Mouse (Mus musculus): ENCODE data around the gene Ankrd34b. TPM values are rescaled to one million over a fixed set of nuclear protein-coding genes. Genes with fewer than 3 reads are reported as not detected.

The Ankrd34b gene
- polyA plus RNA-seq, 1 experiment from 2014 or later: 3.5 TPM

DNA sequence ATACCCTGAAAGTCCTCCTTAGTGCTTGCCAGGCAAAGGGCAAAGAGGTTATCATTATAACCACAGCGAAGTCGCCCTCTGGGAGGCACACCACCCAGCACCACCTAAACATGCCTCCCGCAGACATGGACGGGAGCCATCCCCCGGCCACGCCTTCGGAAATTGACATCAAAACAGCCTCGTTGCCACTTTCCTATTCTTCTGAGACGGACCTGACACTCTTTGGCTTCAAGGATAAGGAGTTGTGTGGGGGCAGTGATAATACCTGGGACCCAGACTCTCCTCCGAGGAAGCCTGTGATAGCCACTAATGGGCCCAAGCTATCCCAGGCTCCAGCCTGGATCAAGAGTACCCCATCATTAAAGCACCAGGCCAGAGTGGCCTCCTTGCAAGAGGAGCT is 13.0 kb downstream of the Ankrd34b start:
- 90% methylated on average over 10 of the region's 10 CpGs for whole genome bisulfite sequencing
- no peaks in the 10 kb centered on the region for H3K4me1 ChIP-seq (replicated peaks)
- H3K27me3 ChIP-seq: no peaks in the 10 kb centered on the region
- H3K27ac ChIP-seq (replicated peaks): no peak overlapping the region
- no peak overlapping the region for H3K4me3 ChIP-seq
- no peak overlapping the region for H3K9ac ChIP-seq
- H3K4me2 ChIP-seq: no peak overlapping the region
- ATAC-seq (ENCODE audit: low FRiP score, low read depth): no peak
- H3K9me3 ChIP-seq: no peaks in the 10 kb centered on the region
- H3K36me3 ChIP-seq: peaks cover 15% of the 10 kb centered on the region

GRCm38 (mm10) chr13:92440286-92440685 is 14.6 kb downstream of the Ankrd34b start:
- H3K4me2 ChIP-seq: no peak overlapping the region
- no peak overlapping the region for H3K4me3 ChIP-seq
- peaks cover 15% of the 10 kb centered on the region for H3K36me3 ChIP-seq
- whole genome bisulfite sequencing: 71% methylated on average over 13 of the region's 13 CpGs
- no peaks in the 10 kb centered on the region for H3K4me1 ChIP-seq (replicated peaks)
- H3K9me3 ChIP-seq: no peaks in the 10 kb centered on the region
- no peaks in the 10 kb centered on the region for H3K27me3 ChIP-seq
- no peak; the same call in 1 of the 2 replicates for ATAC-seq (ENCODE audit: low FRiP score, low read depth)
- no peak overlapping the region for H3K9ac ChIP-seq
- no peak overlapping the region for H3K27ac ChIP-seq (replicated peaks)

GRCm38 (mm10) chr13:92446872-92447271 is 21.2 kb downstream of the Ankrd34b start:
- H3K4me2 ChIP-seq: no peak overlapping the region
- H3K4me3 ChIP-seq: no peak overlapping the region
- H3K9me3 ChIP-seq: no peaks in the 10 kb centered on the region
- no peak overlapping the region for H3K9ac ChIP-seq
- no peaks in the 10 kb centered on the region for H3K27me3 ChIP-seq
- H3K27ac ChIP-seq (replicated peaks): no peak overlapping the region
- 94% methylated on average over 7 of the region's 7 CpGs for WGBS
- H3K4me1 ChIP-seq (replicated peaks): no peaks in the 10 kb centered on the region
- no peaks in the 10 kb centered on the region for H3K36me3 ChIP-seq
- no peak for ATAC-seq (ENCODE audit: low FRiP score, low read depth)

- no peaks in the 10 kb centered on the region for H3K27me3 ChIP-seq
- no peak overlapping the region for H3K4me2 ChIP-seq
- no peak overlapping the region for H3K27ac ChIP-seq (replicated peaks)
- no peak overlapping the region for H3K9ac ChIP-seq
- H3K4me3 ChIP-seq: no peak overlapping the region
- ATAC-seq (ENCODE audit: low FRiP score, low read depth): no peak
- peaks cover 3% of the 10 kb centered on the region; the same call in 1 of the 2 replicates for H3K36me3 ChIP-seq
- H3K9me3 ChIP-seq: no peaks in the 10 kb centered on the region
- 94% methylated on average over 3 of the region's 3 CpGs for WGBS
- no peaks in the 10 kb centered on the region for H3K4me1 ChIP-seq (replicated peaks)
Observed at GRCm38 (mm10) chr13:92464698-92465097, 39.0 kb downstream of the Ankrd34b start.

DNA sequence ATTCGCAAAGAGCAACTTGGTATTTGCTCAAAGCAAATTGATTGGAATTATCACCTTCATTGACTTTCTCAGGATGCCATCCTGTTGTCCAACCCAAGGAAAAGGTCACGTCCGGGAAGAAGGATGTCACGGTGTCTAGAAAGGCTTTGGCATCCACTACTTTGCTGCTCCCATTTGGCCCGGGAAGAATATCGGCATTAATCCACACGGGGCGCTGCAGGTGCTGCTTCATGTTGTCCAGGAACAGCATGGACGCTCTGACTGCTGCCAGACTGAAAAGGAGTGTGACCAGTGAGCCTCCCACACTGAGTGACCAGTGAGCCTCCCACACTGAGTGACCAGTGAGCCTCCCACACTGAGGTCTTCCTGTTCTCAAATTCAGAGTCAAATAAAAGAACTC is 42.2 kb downstream of the Ankrd34b start:
- Histone ChIP-seq H3K27me3 (no peaks in the 10 kb centered on the region), H3K4me1 (replicated peaks) (no peaks in the 10 kb centered on the region), H3K36me3 (peaks cover 3% of the 10 kb centered on the region; the same call in 1 of the 2 replicates), H3K4me2 (no peak overlapping the region), H3K4me3 (no peak overlapping the region), H3K27ac (replicated peaks) (no peak overlapping the region), H3K9me3 (no peaks in the 10 kb centered on the region), H3K9ac (no peak overlapping the region)
- WGBS: 78% methylated on average over 9 of the region's 9 CpGs
- ATAC-seq (ENCODE audit: low FRiP score, low read depth): no peak

DNA sequence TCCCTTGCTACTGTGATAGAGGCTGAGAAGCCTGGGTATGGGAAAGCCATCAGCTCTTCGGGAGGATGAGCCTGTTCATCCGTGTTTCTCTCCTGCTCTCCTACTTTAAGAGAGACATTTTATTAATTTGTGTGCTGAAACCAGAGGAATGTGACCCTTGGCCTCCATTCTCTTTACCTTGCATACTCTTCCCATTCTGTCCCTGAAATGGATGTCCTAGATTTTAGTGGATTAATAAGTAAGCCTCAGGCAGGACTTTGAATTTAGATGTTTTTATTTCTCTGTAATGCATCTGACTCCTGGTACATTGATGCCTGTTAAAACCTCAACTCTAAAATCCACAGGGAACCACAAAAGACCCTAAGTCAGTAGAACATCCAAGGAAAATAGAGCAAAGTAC is 43.7 kb downstream of the Ankrd34b start:
- Histone ChIP-seq H3K27me3 (no peaks in the 10 kb centered on the region), H3K27ac (replicated peaks) (no peak overlapping the region), H3K4me2 (no peak overlapping the region), H3K9ac (no peak overlapping the region), H3K4me1 (replicated peaks) (no peaks in the 10 kb centered on the region), H3K36me3 (peaks cover 3% of the 10 kb centered on the region; the same call in 1 of the 2 replicates), H3K4me3 (no peak overlapping the region), H3K9me3 (no peaks in the 10 kb centered on the region)
- 91% methylated on average over 2 of the region's 2 CpGs for WGBS
- ATAC-seq (ENCODE audit: low FRiP score, low read depth): no peak

DNA sequence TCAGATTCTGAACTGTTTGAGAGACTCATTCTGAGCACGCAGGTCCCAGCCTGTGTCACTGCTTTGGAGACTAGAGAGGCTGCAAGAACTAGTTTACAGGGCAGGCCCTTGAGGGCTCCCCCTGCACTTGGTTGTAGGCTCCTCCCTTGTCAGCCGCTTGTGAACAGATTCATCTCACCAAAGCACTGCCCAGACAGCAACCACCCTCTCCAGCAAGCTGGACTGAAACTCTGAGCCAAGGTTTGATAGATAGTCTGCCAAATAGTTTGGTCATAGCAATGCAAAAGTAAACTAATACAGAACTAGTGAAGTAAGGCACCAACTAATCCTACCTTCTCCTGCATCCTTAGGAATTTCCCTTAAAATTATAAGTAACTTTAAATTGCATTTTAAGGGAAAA is 44.5 kb downstream of the Ankrd34b start:
- no peak overlapping the region for H3K27ac ChIP-seq (replicated peaks)
- H3K27me3 ChIP-seq: no peaks in the 10 kb centered on the region
- no peak overlapping the region for H3K4me3 ChIP-seq
- H3K4me1 ChIP-seq (replicated peaks): no peaks in the 10 kb centered on the region
- no peak overlapping the region for H3K9ac ChIP-seq
- H3K9me3 ChIP-seq: no peaks in the 10 kb centered on the region
- 79% methylated on average over 2 of the region's 2 CpGs for WGBS
- peaks cover 3% of the 10 kb centered on the region; the same call in 1 of the 2 replicates for H3K36me3 ChIP-seq
- no peak overlapping the region for H3K4me2 ChIP-seq
- ATAC-seq (ENCODE audit: low FRiP score, low read depth): no peak

DNA sequence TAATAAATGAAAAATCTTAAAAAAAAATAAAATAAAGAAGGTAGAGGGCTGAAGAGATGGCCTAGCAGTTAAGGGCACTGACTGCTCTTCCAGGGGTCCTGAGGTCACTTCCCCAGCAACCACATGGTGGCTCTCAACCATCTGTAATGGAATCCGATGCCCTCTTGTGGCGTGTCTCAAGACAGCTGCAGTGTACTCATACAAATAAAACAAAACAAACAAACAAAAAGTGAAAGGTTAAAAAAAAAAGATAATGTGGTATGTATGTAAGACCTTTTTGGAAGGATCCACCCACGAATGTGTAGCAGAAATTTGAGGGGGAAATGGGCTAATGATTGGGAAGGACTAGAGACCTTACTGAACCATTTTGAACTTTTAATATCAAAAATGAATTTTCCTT is 57.7 kb downstream of the Ankrd34b start:
- peak overlapping the region; percentile 48 for H3K4me3 ChIP-seq
- H3K9me3 ChIP-seq: no peaks in the 10 kb centered on the region
- peak overlapping the region; percentile 59; the same call in 1 of the 2 replicates for H3K27ac ChIP-seq (replicated peaks)
- no peaks in the 10 kb centered on the region for H3K4me1 ChIP-seq (replicated peaks)
- H3K27me3 ChIP-seq: no peaks in the 10 kb centered on the region
- H3K36me3 ChIP-seq: peaks cover 9% of the 10 kb centered on the region
- ATAC-seq (ENCODE audit: low FRiP score, low read depth): peak; percentile 50; the same call in 1 of the 2 replicates
- no peak overlapping the region for H3K9ac ChIP-seq
- peak overlapping the region; percentile 74 for H3K4me2 ChIP-seq
- WGBS: 6% methylated on average over 3 of the region's 3 CpGs

GRCm38 (mm10) chr13:92483852-92484463 is 58.3 kb downstream of the Ankrd34b start, which contains the start of gene Fam151b:
Gene Fam151b (minus strand): TSS chr13:92484015.
- Histone ChIP-seq H3K4me2 (peak within 1 kb of the TSS; percentile 74), H3K4me1 (replicated peaks) (no peaks in the 10 kb centered on the region), H3K27me3 (no peaks in the 10 kb centered on the region), H3K9me3 (no peaks in the 10 kb centered on the region), H3K27ac (replicated peaks) (peak within 1 kb of the TSS; percentile 80), H3K4me3 (peak within 1 kb of the TSS; percentile 48), H3K9ac (peak within 1 kb of the TSS; percentile 39), H3K36me3 (peaks cover 10% of the 10 kb centered on the region)
- WGBS: 7% methylated on average over 19 of the region's 19 CpGs
- peak; percentile 100 for ATAC-seq (ENCODE audit: low FRiP score, low read depth)

GRCm38 (mm10) chr13:92490817-92491216 is 65.1 kb downstream of the Ankrd34b start:
- H3K36me3 ChIP-seq: peaks cover 30% of the 10 kb centered on the region
- 50% methylated on average over 4 of the region's 4 CpGs for WGBS
- no peaks in the 10 kb centered on the region for H3K27me3 ChIP-seq
- no peaks in the 10 kb centered on the region for H3K4me1 ChIP-seq (replicated peaks)
- H3K27ac ChIP-seq (replicated peaks): no peak overlapping the region
- no peaks in the 10 kb centered on the region for H3K9me3 ChIP-seq
- no peak overlapping the region for H3K4me3 ChIP-seq
- no peak overlapping the region for H3K9ac ChIP-seq
- H3K4me2 ChIP-seq: no peak overlapping the region
- no peak for ATAC-seq (ENCODE audit: low FRiP score, low read depth)

All from hindbrain, embryonic 15.5 days (tissue).